ENCODE assay signal across 8 mouse cellular contexts in the genomic region with DNA sequence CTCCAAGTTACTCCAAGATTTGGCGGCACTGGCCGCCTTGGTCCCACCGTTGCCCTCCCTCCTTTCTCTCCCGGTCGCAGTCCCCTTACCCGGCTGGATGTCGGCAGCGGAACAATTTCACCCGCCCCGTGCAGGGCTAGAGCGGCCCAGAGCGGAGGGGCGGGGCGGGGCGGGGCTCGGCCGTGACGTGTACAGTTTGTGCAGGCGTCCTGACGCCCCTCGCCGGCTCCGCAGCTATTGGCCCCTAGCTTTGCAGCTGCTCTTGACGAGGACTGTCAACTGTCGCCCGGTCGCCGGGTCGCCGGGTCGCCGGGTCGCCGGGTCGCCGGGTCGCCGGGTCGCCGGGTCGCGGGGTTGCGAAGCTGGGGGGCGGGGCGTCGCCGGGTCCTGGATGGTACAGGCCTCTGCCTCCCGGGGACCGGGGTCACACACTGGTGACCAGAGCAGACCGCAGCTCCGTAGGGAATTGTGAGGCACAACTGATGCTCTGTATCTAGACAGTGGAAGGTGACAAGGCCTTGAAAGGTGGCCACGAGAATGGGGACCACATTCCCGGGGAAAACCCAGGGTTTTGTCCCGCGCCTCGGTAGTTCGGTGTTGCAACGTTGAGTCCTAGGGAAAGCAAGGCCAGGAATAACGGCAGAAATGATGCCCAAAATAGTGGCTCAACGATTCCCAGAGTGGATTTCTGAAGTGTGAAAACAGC. TPM values are rescaled to one million over a fixed set of nuclear protein-coding genes. Genes with fewer than 3 reads are reported as not detected.
DNase-seq lines count a peak whose midpoint lies in the region; ATAC-seq and TF ChIP-seq lines count a peak whose summit lies in the region.

A gene (minus strand): TSS at position 311 of the 706 bp plus-strand sequence.

- H3K4me3 ChIP-seq in hindbrain, embryonic 11.5 days (ENCODE audit: low read depth, low read length): peak within 1 kb of the TSS; percentile 44
- H3K4me3 ChIP-seq in lung, postnatal 0 days (ENCODE audit: low read depth, low read length): peak within 1 kb of the TSS; percentile 64

- H3K27ac ChIP-seq in hindbrain, embryonic 11.5 days (ENCODE audit: low read depth, low read length): peak within 1 kb of the TSS; percentile 30; the same call in 1 of the 2 replicates
- H3K27ac ChIP-seq in lung, postnatal 0 days (ENCODE audit: low read length): peak within 1 kb of the TSS; percentile 75

- WGBS in hindbrain, embryonic 11.5 days: under 1% methylated on average over 55 of the region's 60 CpGs
- 0% methylated on average over 58 of the region's 60 CpGs for WGBS in lung, postnatal 0 days

- peak within 1 kb of the TSS; percentile 71 for H3K4me2 ChIP-seq in hindbrain, embryonic 11.5 days (replicated peaks; ENCODE audit: low read depth, low read length)
- H3K4me2 ChIP-seq in lung, postnatal 0 days (replicated peaks; ENCODE audit: low read depth, low read length): peak within 1 kb of the TSS; percentile 80

- ATAC-seq in hindbrain, embryonic 11.5 days (ENCODE audit: low FRiP score): peak; percentile 95
- peak; percentile 96 for ATAC-seq in lung, postnatal 0 days

- H3K36me3 ChIP-seq in hindbrain, embryonic 11.5 days (ENCODE audit: control insufficient read depth, insufficient read depth, low read length): no peaks in the 10 kb centered on the region
- H3K36me3 ChIP-seq in lung, postnatal 0 days (ENCODE audit: insufficient read depth, low read length): no peaks in the 10 kb centered on the region

- TF ChIP-seq EP300 in lung, postnatal 0 days (IDR thresholded peaks at IDR 0.05): no peak

- DNase-seq in MN1 (ENCODE audit: low spot score): peak; percentile 93
- DNase-seq in cerebellum, adult 9-11 months: peak; percentile 85
- DNase-seq in frontal cortex, postnatal 10 days (ENCODE audit: low spot score in 2 of 2): peak; percentile 72 to 83
- peak; percentile 90 for DNase-seq in hindbrain, embryonic 11.5 days (ENCODE audit: low spot score)
- DNase-seq in layer of hippocampus, postnatal 10 days (ENCODE audit: low spot score in 2 of 2): peak; percentile 72 to 86
- DNase-seq in lung, postnatal 0 days (ENCODE audit: low spot score): peak; percentile 93
- DNase-seq in ovary, postnatal 10 days (ENCODE audit: low spot score): peak; percentile 51
- peak; percentile 91 for DNase-seq in thymus, postnatal 0 days (ENCODE audit: low spot score)

- peaks cover 2% of the 10 kb centered on the region; the same call in 1 of the 2 replicates for H3K4me1 ChIP-seq in hindbrain, embryonic 11.5 days (replicated peaks; ENCODE audit: control insufficient read depth, insufficient read depth, low read length)
- H3K4me1 ChIP-seq in lung, postnatal 0 days (ENCODE audit: insufficient read depth, low read depth, low read length): peaks cover 6% of the 10 kb centered on the region; the same call in 1 of the 2 replicates

- no peak for TF ChIP-seq CTCF in lung, postnatal 0 days (IDR thresholded peaks at IDR 0.05)

- H3K9me3 ChIP-seq in hindbrain, embryonic 11.5 days (ENCODE audit: control insufficient read depth, low read length): no peaks in the 10 kb centered on the region
- no peaks in the 10 kb centered on the region for H3K9me3 ChIP-seq in lung, postnatal 0 days (ENCODE audit: low read length)

- H3K27me3 ChIP-seq in hindbrain, embryonic 11.5 days (ENCODE audit: control insufficient read depth, insufficient read depth, low read length): no peaks in the 10 kb centered on the region
- no peaks in the 10 kb centered on the region for H3K27me3 ChIP-seq in lung, postnatal 0 days (replicated peaks; ENCODE audit: insufficient read depth, low read length)

- H3K9ac ChIP-seq in hindbrain, embryonic 11.5 days (ENCODE audit: low read depth, low read length): peak within 1 kb of the TSS; percentile 40
- H3K9ac ChIP-seq in lung, postnatal 0 days (replicated peaks; ENCODE audit: low read depth): peak within 1 kb of the TSS; percentile 42

RNA-seq across cellular contexts. Expression of the gene that starts here (rescaled TPM):
- 12.0 and 14.8 TPM in 2 replicates for polyA plus RNA-seq in hindbrain, embryonic 11.5 days (2014; fragmentation: Nextera tagmentation; extraction: Ambion mirVana)
- total RNA-seq in layer of hippocampus, postnatal 10 days (2021): 10 to 100 TPM in 1 of 2 experiments, 1 to 10 TPM in 1; 9.5 to 11.9 TPM
- 12.3 and 12.6 TPM in 2 replicates for polyA plus RNA-seq in lung, postnatal 0 days (2015; fragmentation: Nextera tagmentation; extraction: Ambion mirVana)
- 13.4 and 16.9 TPM in 2 replicates for polyA plus RNA-seq in thymus, postnatal 0 days (2015; fragmentation: Nextera tagmentation; extraction: Ambion mirVana)

Comparison
In these comparisons a context has a peak if more than half of its experiments do, and no peak if none do; other contexts are left out.
1. Peak in every context shown above with its lines: DNase-seq, ATAC-seq, H3K4me3 ChIP-seq and H3K27ac ChIP-seq.